Mouse (Mus musculus) liver, embryonic 14.5 days (tissue): ENCODE data around the gene Itgb1bp2.
"Not testable (repeated sequence)": the region's sequence is repeated elsewhere in the genome, so short reads cannot be mapped to it uniquely, and the experiment has no call there.

ENCODE experiments used
- CTCF ChIP-seq: IDR thresholded peaks from 2 replicates; pipeline ENCODE4 v1.5.1; 2016; ENCODE audit warnings: antibody characterized with exemption, low read depth, control low read depth
- EP300 ChIP-seq: IDR thresholded peaks from 2 replicates; pipeline ENCODE4 v1.6.1; 2016; ENCODE audit warnings: antibody characterized with exemption, low read depth

GRCm38 (mm10) chrX:101486487-101487152 is 37.7 kb downstream of the Itgb1bp2 start:
- TF ChIP-seq CTCF = peak; percentile 90
- not testable (repeated sequence) for TF ChIP-seq EP300
